Mouse (Mus musculus) kidney, adult 18-20 months (tissue): Measurements from ENCODE around the gene Ybx3.

Experiments used
- DNase-seq: peaks from one replicate; pipeline ENCODE4 v3.0.0; 2021

The Ybx3 gene

GRCm38 (mm10) chr6:131383713-131384330 lies 4.5 kb downstream of the Ybx3 start:
- DNase-seq: no peak

- DNase-seq: no peak
Measured at GRCm38 (mm10) chr6:131382984-131383337, 5.3 kb downstream of the Ybx3 start.

GRCm38 (mm10) chr6:131382232-131382983 lies 5.9 kb downstream of the Ybx3 start:
- DNase-seq: peak; percentile 36

GRCm38 (mm10) chr6:131378858-131379428 lies 9.3 kb downstream of the Ybx3 start:
- no peak for DNase-seq

GRCm38 (mm10) chr6:131377378-131377777 lies 10.9 kb downstream of the Ybx3 start:
- DNase-seq: no peak

- DNase-seq: no peak
Measured at GRCm38 (mm10) chr6:131374594-131375340, 13.5 kb downstream of the Ybx3 start.

GRCm38 (mm10) chr6:131373160-131373559 lies 15.1 kb downstream of the Ybx3 start:
- DNase-seq: no peak

GRCm38 (mm10) chr6:131370767-131371166 lies 17.5 kb downstream of the Ybx3 start:
- DNase-seq: no peak

- no peak for DNase-seq
Measured at GRCm38 (mm10) chr6:131369866-131370616, 18.2 kb downstream of the Ybx3 start.

GRCm38 (mm10) chr6:131367101-131367500 lies 21.2 kb downstream of the Ybx3 start:
- peak; percentile 19 for DNase-seq

GRCm38 (mm10) chr6:131364353-131364752 lies 23.9 kb downstream of the Ybx3 start:
- no peak for DNase-seq

- DNase-seq: no peak
Measured at GRCm38 (mm10) chr6:131362987-131363765, 25.1 kb downstream of the Ybx3 start.

- no peak for DNase-seq
Measured at GRCm38 (mm10) chr6:131360693-131361092, 27.6 kb downstream of the Ybx3 start.

GRCm38 (mm10) chr6:131359543-131359942 lies 28.7 kb downstream of the Ybx3 start:
- no peak for DNase-seq

GRCm38 (mm10) chr6:131354913-131355312 lies 33.4 kb downstream of the Ybx3 start:
- DNase-seq: no peak

GRCm38 (mm10) chr6:131353352-131353919 lies 34.8 kb downstream of the Ybx3 start, which contains the start of gene Styk1:
Styk1 (minus strand) TSS chr6:131353597.
- DNase-seq: peak; percentile 79

- no peak for DNase-seq
Measured at GRCm38 (mm10) chr6:131347026-131347425, 41.2 kb downstream of the Ybx3 start.

GRCm38 (mm10) chr6:131344346-131344745 lies 43.9 kb downstream of the Ybx3 start:
- DNase-seq: no peak

GRCm38 (mm10) chr6:131340082-131340481 lies 48.2 kb downstream of the Ybx3 start:
- DNase-seq: no peak

GRCm38 (mm10) chr6:131339309-131339708 lies 49.0 kb downstream of the Ybx3 start:
- no peak for DNase-seq

- no peak for DNase-seq
Measured at GRCm38 (mm10) chr6:131338787-131339186, 49.5 kb downstream of the Ybx3 start.
